Mouse (Mus musculus) right cerebral cortex, postnatal 14 days (tissue): ENCODE data around the gene Samhd1.

Experiments used
- DNase-seq: peaks from one replicate; pipeline ENCODE4 v3.0.0; 2022

Samhd1 gene

DNA sequence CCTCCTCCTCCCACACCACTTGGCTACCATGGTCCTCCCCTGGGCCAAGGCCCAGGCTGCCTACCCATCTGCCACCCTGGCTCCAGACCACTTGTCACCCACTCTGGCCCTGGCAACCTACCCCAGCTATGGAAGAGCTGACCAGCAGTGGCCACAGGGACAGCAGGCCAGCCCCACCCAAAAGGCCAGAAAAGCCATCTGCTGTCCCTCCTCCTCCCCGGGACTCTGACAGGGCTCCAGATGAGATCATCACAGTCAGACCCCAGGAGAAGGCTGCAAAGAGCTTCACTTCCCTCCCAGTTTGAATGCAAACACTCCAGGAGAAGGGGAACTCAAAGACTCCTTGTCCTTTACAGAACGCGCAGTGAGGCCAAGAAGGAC lies 65.7 kb downstream of the Samhd1 start:
- no peak for DNase-seq

DNA sequence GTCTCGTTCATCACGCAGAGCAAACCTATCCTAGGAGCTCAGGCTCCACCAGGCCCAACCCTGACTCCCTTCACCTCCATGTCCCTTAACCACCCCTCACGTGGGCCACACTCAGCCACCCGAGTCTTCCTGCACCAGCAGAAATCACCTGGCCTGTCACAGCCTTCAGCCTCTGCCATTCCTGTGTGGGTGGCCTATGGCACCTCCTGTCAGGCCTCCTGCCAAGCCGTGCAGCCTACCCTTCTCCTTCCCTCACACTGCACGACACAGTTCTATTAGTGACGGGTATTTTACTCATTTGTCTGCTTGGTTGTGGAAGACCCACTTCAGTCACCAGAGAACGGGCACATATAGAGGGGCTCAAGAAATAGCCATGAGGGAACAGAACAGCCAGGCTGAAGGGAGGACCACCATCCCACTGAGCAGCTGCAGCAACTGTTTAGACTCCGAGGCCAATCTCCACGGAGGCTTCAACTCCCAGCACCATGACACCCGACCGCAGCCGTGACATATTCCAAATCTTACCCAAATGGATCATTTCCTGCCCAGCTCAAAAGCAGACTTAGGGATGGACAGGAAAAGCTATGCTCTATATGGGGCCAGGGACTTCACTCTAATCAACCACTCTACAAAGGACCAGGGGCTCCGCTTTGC lies 66.2 kb downstream of the Samhd1 start:
- no peak for DNase-seq

DNA sequence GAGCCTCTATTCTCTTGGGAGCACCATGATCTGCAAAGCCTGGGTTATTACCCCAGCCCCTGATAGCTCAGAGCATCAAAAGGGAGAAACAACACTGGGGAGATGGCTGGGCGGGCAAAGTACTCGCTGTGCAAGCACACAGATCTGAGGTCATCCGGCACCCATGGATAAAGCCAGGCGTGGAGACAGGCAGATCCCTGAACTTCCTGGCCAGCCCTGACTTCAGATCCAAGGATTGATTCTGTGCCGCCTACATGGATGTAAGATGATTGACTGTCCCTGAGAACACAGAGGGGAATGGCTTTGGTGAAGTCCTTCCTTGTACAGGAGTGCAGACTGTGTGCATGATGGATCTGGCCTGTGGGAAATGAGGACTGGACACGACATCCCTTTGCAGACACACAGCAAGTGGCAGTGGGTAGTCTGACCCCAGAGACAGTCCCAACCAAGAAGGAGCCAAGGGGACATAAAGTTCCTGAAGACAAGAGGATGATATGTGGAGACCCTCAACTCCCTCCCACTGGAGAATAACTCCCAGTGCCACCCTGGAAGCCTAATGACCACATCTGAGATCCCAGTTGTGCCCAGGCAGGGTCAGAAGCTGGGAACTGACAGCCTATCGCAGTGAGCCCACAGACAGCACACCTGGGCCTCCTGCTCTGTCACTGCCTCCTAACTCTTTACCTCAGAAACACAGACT lies 68.2 kb downstream of the Samhd1 start:
- no peak for DNase-seq

DNA sequence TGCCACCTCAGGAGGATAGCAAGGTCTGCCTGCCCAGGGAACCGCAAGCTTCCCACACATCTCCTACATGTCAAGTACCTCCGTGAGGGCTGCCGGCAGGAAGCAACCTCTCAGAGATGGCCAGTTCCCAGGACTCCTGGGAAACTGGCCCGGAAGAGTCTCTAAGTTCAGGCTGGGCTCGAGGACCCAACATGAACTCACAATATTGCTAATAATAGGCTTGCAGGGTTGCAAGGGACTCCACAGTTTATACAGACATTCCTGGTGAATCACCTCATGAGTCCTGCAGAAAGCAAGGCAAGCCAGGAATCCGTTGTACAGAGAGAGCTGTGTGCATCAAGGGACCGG lies 69.2 kb downstream of the Samhd1 start:
- DNase-seq = no peak

DNA sequence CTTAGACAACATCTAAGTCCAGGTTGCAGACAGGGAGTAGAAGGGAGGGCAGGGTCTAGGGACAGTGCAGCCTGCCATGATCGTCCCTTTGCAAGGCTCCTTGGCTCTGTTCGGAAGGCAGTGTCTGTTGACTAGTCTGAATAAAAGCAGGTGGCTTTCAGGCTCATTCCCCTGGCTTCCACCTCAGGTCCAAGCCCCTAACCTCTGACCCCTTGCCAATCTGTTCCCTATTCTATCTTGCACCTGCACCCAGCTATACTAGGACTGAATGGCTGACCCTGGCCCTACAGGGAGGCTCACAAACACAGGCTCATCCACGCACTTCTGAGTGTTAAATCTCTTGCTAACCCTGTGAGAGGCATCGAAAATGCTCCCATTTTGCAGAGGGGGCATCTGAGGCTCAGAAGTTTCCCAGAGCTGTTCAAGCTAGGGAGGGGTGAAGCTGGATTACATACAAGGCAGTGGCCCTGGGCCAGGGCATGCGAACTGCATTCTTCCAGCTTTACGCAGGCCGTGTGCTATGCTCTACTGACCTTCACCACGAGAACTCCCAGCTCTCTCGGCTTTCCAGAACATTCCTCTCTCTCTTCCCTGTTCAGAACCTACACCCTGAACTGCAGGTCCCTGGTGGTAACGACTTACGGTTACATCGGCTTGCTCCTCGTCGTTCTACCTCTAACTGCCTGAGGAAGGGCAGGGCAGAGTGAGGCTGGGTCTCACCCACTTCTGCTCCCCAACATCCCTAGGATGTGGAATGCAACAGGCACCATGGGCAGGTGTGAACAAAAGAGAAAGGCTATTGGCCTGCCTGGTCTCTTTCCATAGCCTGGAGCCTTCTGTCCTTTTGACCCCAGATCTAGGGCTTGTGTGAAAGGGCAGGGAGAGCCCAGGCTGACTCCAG lies 69.8 kb downstream of the Samhd1 start:
- no peak for DNase-seq

DNA sequence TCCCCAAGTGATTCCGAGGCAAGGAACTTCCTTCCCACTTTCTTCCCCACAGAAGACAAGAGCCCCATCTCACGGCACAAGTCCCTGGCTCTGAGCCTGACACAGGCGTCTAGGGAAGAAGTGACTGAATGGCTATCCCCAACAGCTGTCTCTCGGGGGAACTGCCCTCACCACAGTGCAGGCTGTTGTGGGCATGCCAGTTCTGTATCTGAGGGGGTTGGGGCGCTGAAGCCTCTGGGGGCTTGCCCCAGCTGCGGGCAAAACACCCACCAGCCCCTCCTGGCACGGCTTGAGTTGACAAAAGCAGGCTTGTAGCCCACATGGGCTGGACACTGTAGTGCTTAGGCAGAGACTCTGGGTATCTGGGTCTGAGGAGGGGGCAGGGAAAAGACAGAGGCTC lies 70.9 kb downstream of the Samhd1 start:
- DNase-seq = peak; percentile 48

DNA sequence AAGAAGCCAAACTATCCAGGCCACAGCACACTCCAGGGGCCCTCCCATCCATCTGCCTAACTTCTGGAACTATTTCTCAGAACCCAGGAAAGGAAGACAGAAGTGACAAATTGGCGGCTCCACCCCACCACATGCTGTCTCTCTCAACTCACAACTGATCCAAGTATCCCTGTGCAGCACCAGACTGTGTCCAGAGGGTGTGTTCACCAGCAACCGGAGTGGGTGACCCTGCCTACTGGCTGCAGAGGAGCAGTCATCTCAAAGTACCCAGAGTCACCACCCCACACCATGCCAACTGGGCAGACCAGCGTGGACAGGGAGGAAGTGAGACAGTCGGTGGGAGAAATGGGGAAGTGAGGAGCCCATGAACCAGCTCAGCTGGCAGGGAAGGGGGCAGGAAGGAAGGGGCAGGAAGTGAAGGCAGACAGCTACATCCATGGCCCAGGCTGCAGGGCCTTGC lies 71.8 kb downstream of the Samhd1 start:
- no peak for DNase-seq

DNA sequence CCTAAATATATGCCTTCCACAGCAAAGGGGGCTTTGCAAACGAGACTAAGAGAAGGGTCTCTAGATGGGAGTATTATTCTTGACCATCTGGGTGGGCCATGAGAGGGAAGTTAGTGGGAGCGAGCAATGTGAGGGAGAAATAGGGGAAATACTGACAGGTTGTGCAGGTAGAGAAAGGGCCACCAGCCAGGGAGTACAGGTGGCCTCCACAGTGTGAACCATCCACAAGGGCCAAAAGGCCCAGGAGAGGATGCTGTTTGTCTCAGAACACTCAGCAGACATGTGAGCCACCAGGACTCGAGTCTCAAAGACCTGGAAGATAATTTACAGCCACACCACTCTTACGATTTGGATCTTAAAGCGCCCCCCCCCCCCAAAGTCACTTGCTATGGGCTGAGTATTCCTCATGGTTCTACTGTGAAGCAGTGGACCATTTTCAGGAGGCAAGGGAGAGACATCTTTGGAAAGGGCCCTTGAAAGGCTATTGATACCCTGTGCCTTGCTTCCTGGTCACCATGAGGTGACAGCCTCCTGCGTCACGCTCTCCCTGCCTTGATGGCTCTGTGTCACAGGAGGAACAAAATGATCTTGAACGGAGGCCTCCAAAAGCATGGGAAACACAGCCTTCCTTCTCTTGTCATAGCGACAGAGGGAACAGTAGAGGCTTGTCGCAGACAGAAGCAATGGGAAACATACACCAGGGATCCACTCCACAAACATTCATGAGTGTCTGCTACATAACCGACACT lies 74.3 kb downstream of the Samhd1 start:
- no peak for DNase-seq

DNA sequence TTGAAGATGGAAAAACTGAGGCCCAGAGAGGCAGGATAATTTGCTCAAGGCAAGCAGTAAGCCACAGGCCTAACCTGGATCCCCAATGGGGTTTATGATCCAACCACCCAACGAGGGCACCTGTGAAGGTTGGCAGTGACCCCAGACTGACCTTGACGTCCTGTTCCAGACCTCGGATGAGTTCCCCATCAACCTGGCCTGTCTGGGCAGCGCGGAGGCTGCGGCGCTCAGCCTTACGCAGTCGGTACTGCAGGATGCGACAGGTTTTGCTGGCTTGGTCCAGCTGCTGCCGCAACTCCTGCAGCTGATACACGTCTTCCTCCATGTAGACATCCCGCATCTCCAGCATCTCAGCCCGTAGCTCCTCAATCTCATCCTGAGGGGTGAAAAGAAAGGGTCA lies 75.0 kb downstream of the Samhd1 start:
- DNase-seq = no peak

DNA sequence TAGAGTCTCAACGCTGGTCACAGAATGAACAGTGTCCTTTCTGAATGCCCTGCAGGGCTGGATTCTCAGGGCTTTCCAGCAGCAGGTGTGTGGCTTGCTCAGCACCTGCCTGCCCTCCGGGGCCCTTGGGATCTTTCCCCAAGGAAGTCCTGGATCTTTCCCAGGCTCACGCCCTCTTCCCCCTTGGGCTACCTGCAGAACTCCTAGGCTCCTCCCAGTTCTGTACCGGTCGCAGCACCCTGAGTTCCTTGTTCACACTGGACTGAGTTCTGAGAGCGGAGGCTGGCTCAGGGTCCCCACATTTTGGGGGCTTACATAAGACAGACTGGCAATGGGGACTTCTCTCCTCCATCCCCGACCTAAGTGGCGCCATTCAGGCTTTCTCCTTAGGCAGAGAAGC lies 75.9 kb downstream of the Samhd1 start:
- DNase-seq = no peak

DNA sequence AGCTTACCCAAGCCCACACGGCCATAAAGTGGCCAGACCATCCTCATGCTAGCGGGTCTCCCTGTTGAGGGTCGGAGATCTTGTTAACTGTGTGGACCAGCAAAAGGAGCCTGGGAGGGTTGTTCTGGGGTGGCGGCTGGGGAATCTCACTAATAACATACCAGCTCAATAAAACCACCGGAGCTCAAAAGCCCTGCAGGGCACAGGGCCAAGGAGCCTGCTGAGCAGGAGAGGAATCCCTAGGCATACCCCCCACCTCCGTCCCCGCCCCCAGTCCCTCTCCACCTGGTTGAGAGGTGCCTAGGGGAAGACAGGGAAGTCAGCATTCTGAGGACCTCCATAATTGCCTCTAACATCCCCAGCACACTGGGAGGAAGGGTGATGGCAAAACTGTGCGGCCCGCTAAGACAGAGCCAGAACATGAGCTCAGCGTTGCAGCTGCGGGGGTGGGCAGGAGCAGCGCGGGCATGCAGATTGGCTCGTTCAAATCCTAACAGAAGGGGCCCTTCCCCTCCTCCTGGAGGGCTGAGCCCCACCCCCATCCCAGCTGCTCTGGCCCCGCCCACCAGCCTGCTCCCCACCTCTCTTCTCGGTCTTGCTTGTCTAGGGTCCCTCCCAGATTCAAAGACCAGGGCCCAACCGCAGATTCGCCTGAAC lies 76.6 kb downstream of the Samhd1 start:
- peak; percentile 79 for DNase-seq

DNA sequence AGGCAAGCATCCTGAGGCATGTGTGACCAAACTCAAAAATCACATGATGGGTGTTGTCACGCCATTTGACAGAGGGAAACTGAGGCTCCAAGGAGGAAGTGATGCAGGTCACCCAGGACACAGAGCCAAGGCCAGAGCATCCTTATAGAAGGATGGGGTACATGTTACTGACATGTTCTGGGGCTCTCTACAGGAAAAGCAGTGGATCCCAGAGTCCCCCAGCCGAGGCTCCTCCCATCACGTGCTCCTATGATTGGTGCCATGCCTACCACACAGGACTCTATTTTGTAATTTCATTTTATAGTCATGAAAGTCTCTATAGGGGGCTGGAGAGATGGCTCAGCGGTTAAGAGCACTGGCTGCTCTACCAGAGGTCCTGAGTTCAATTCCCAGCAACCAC lies 77.3 kb downstream of the Samhd1 start:
- no peak for DNase-seq

DNA sequence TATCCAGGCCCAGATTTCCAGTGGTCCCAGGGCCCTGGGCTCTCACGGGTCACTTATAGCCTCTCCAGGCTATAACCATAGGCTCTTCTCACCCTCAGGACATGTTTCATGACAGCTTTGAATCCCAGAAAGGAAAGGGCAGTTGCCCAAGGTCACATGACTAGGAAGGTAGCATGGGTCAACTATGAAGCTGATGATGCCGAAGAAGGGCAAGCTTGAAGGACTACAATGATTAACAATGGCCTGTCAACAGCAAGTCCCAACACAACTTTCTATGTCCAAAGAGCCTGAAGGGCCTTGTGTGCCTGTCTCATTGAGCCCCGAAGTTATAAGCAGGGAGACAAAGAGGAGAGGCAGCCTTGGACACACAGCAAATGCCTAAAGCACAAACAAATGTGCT lies 77.9 kb downstream of the Samhd1 start:
- no peak for DNase-seq

DNA sequence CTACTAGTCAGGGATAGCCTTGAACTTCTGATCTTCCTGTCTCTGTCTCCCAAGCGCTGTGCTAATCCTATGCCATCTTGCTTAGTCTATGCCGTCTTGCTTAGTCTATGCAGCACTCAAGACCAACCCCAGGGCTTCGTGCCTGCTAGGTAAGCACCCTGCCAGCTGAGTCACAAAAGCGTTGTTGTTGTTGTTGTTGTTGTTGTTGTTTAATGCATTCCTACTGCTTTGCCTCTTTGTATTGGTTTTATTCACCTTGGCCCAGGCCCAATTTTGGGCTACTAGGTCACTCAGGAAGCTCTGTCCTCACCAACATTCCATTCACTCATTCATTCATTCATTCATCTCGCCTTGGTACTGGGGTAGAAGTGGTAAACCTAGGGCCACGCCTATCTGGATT lies 79.3 kb downstream of the Samhd1 start:
- no peak for DNase-seq

DNA sequence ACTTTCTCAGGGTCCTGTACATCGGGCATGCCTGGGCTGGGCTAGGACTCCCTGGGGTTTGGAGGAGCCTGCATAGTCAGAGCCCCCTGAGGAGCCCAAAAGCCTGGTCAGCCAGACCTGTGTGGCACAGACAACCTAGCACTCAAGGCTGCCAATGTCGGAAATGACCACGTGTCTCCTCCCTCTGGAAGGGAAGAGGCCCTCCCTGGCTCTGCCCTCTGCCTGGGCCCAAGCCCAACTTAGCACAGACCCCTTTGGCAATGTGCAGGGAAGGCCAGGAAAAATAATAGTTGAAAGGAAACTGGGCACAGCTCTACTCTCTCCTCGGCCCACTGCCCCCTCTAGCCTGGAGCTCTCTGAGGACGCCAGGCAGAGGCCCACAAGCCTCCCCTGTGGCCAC lies 80.2 kb downstream of the Samhd1 start:
- no peak for DNase-seq

DNA sequence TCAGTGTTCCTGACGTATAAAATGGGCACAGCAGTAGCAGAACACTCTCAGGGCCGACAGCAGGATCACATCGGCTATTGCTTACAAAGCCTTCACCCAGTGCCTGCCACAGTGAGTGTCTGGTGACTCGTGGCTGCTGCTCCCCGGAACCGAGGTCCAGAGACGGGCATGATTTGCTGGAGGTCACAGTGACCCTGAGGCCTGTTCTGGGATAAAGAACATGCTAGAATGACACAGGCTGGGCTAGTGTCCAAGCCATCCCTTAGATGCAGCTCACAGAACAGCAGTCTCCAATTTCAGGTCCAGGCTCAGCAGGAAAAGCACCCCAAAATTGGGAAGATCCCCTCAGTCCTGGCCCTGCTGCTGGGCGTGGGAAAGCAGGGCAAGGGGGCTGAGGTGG lies 80.8 kb downstream of the Samhd1 start:
- no peak for DNase-seq

DNA sequence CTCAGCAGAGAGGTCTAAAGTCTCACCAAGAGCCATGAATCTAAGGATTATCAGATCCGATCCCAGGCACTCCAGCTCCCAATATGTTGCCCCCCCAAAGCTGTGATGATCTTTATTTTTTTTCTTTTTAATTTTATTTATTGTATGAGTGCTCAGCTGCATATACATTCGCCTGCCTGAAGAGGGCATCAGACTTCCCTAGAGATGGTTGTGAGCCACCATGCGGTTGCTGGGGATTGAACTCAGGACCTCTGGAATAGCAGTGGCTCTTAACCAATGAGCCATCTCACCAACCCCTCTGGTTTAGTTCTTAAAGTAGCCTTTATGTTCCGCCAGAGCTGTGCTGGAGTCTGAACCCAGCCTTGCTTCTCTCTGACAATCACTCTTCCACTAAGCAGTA lies 81.3 kb downstream of the Samhd1 start:
- no peak for DNase-seq

DNA sequence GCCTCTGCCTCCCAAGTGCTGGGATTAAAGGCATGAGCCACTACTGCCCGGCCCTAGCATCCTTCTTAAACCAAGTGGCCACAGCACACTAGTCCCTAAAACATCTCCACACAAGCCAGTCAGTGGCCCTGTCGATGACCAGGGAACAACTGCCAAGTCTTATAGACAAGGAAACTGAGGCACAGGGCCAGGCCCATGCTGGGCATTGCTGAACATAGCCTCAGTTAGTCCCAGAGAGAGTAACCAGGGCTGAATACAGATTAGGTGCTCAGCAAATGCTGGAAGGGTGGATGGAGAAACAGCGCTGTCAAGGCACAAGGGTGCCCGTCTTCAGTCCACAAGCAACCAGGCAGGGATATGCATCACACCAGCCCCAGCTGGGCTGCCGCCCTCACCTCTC lies 81.9 kb downstream of the Samhd1 start:
- no peak for DNase-seq

DNA sequence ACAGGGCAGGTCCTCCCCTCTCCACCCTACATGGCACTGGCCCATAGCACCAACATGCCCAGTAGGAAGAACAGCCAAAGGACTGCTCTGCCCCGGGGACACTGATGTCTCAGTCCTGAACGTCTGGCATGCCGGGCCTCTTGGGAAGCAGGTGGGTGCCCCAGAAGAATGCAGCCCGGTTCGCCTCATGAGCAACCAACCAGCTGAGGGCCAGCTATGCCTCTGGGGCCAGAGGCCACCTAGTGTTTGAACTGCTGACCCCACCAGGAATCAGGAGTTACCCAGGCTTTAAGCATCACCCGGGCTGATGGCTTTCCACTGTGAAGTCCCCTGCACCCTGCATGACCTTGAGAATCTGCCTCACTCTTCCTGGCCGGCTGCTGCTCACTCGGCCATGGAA lies 82.6 kb downstream of the Samhd1 start:
- no peak for DNase-seq

DNA sequence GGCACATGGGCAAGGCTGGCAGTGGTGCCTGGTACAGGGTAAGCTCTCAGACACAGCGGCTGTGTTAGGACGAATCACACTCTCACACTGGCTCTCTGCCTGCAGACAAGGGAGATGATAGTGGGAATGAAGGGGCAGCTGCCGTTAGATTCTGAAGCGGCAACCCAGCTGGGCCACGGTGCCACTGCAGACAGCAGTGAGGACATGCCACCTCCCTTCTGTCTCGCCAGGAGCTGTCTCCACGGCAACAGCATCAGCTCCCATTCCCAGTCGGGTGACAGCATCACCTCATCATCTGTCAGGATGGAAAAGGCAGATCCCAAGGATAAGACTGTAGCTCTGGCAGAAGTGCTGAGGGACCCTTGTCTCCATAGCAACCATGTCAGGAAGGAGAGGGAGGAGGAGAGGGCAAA lies 85.2 kb downstream of the Samhd1 start:
- DNase-seq = peak; percentile 62

DNA sequence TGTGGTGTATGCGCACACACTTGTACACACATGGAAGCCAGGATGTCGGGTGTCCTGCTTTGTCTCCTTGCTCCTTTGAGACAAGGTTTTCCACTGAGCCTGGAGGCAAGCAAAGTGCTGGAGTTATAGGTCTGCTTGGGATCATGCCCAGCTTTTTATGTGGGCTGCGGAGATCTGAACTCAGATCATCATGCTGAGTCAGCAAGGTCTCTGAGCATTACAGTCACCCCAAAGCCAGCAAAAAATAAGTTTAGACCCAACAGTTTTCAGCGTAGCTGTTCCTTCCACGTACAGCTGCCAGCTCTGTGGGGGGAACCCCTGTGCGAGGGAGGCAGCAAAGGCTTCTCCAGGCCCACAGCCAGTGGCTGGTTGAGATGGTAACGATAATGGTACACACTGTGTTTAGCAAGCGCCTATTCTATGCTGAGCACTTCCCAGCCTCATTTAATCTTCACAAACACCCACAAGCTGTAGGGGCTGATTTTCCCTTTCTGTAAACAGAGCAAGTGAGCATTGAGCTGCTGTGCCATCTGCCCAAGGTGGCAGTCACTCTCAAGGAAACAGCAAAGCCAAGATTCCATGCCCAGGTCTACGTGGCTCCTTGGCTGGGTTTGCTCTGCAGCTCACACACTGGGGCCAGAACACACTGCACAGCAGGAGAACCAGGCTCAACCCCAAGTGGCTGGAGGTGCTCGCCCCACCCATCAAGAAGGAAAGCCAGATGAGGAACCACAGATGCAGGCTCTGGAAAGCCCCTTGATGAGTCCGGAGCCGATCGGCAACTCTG lies 86.5 kb downstream of the Samhd1 start:
- DNase-seq = peak; percentile 67
